Mouse (Mus musculus) brain, adult 2 months (tissue): ENCODE measurements at regions not wholly inside any gene's neighbourhood (a gene's known extent, or its start where the extent isn't known, plus 50 kb on each side); places are given as distances from the start of the nearest gene placed in this dataset.

Experiments
- DNase-seq: peaks from one replicate; pipeline ENCODE4 v3.0.0; 2011; ENCODE audit warnings: low read depth, low spot score

DNA sequence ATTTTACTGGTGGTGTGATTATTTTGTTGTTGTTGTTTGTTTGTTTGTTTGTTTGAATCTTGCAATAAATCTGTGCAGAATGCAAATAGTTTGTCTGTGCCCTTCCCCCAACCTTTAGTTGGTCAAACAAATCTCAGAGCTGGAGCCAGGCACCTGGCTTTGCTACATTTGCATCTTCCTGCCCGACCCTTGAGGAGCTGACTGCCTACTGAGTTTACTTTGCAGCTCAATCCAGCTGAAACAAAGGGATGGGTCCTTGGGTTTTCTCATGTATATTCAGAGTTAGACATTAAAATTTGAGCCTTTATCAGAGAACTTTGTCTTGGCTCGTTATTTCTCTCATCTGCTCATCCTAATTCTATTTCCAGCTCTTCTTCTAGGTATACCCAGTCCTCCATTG, 79.4 kb upstream of the BC030870 start:
- DNase-seq: no peak

DNA sequence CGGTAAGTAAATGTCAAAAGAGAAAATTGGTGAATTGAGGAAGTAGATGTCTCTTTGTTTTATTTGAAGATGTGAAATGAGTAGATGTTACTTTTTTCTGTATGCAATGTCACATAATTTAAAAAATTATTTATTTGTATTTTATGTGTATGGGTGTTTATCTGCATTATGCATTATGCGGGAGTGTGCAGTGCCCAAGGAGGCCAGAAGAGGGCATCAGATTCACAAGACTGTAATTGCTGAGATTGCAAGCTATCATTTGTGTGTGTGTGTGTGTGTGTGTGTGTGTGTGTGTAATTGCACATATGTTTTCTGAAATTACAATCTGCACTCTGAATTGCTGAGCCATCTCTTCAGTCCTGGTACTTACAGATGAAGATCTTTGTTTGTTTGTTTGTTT, 76.8 kb upstream of the BC030870 start:
- DNase-seq: no peak

DNA sequence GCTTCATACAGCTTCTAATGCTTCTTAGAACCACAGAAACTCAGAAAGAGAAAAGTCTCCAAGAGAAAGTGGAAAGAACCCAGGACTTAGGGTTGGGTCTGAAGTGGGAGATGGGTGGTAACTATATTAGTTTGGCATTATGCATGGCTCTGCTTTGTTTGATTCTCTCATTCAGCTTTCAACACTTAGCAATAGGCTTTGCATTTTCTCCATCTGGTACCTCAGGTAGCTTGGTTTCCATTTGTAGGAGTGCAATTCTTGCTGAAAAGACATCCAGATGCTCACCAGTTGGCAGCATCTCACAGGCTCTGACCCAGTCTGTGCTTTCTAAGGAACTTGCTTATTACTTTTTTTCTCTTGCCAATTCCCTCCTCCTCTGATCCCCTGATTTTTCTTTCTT, 65.3 kb upstream of the BC030870 start:
- peak; percentile 87 for DNase-seq

DNA sequence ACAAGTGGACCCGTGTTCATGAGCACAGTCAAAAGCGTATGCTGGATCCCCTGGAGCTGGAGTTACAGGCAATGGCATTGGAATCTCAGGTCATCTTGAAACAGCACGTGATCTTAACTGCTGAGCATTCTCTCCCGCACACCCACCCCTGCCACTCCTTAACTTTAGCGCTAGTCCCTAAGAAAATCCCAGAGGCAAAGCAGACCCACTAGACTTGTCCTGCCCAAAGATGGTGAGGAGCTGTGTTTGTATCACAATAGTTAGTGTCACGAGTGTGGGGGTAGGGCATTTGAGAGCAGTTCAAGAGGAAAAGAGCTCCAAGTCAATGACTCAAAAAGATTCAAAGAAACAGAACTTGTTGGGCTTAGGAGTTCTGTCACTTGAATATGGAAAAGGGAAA, 64.9 kb upstream of the BC030870 start:
- DNase-seq: peak; percentile 3

DNA sequence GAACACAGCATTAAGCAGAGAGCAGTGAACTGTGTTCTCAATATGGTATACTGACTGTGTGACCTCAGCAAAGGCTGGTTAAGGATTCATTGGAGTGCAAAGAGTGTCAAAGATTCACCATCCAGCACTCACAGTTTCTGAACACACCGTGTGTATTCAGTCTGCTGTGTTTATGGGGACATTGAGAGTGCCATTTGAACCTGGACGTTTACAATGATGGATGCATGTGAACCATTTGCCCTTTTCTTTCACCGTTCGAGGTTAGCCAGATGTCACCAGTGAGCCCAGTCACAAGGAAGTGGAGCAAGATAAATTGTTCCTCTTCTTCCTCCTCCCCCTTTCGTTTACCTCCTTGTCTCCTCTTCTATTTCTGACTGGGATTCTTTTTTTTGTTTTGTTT, 53.0 kb upstream of the BC030870 start:
- no peak for DNase-seq

DNA sequence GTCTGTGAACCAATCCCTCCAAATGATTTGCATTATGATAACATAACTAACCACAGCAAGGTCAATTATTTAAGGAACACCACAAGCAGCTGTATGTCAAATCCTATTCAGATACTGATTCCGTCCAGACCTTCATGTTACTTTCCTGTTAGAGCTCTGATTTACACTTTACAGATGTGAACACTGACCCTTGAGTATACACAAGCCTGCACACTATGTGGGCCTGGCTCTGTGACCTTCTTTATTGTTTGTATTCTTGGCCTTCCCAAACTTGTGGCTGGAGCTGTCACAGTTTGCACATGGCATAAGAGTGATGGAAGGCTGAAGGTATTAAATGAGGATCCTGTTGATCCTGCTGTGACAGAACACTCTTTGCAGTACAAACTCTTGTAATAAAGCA, 51.1 kb upstream of the BC030870 start:
- no peak for DNase-seq
